Mouse (Mus musculus): Measurements from ENCODE around the gene Akap6. TPM values are rescaled to one million over a fixed set of nuclear protein-coding genes. Genes with fewer than 3 reads are reported as not detected.

Gene Akap6
- total and polyA plus RNA-seq, 3 experiments = not detected

GRCm38 (mm10) chr12:52849297-52849696 lies 150.1 kb downstream of the Akap6 start:
- no peaks in the 10 kb centered on the region for H3K36me3 ChIP-seq (ENCODE audit: control insufficient read depth in 1 of 2, insufficient read depth in 2 of 2, low read length in 2 of 2)

GRCm38 (mm10) chr12:52850332-52851036 lies 151.3 kb downstream of the Akap6 start:
- Histone ChIP-seq H3K79me2 (ENCODE audit: control insufficient read depth, insufficient read depth, low read length, poor library complexity) (no peaks in the 10 kb centered on the region), H3K27ac (ENCODE audit: control insufficient read depth, low read depth, low read length) (no peak overlapping the region)
- no peak for DNase-seq (ENCODE audit: low read depth, low spot score)

More at GRCm38 (mm10) chr12:52849297-52849696, 150.1 kb downstream of the Akap6 start:
- Histone ChIP-seq H3K27ac (ENCODE audit: control insufficient read depth, low read depth, low read length) (no peak overlapping the region), H3K9me3 (replicated peaks; ENCODE audit: insufficient read depth, low read length) (no peaks in the 10 kb centered on the region), H3K27me3 (ENCODE audit: control insufficient read depth in 1 of 2, insufficient read depth in 2 of 2, low read length in 2 of 2) (peaks cover 0 to 1% of the 10 kb centered on the region in 2 experiments; a peak in 3 of 4 replicates), H3K4me3 (ENCODE audit: control insufficient read depth in 1 of 2, insufficient read depth in 1 of 2, low read depth in 2 of 2, low read length in 2 of 2) (no peak overlapping the region), H3K79me2 (ENCODE audit: control insufficient read depth, insufficient read depth, low read length, poor library complexity) (no peaks in the 10 kb centered on the region), H3K4me1 (ENCODE audit: control insufficient read depth in 1 of 2, insufficient read depth in 2 of 2, low read length in 2 of 2) (no peaks in the 10 kb centered on the region), H3K9ac (ENCODE audit: control insufficient read depth, low read depth, low read length, poor library complexity, severe bottlenecking) (no peak overlapping the region)
- TF ChIP-seq JUND (IDR thresholded peaks at IDR 0.05; ENCODE audit: low read depth, low read length) (no peak), ZNF384 (IDR thresholded peaks at IDR 0.05; ENCODE audit: low read depth, low read length) (no peak), USF1 (IDR thresholded peaks at IDR 0.05; ENCODE audit: low read depth, low read length) (no peak), SMC3 (IDR thresholded peaks at IDR 0.05; ENCODE audit: low read depth, low read length) (no peak), CTCF (IDR thresholded peaks at IDR 0.05 in 2 of 3, conservative IDR thresholded peaks at IDR 0.05 in 1 of 3; ENCODE audit: control insufficient read depth in 1 of 3, insufficient read depth in 1 of 3, low read depth in 2 of 3, low read length in 3 of 3, poor library complexity in 1 of 3, severe bottlenecking in 1 of 3) (no peak), UBTF (IDR thresholded peaks at IDR 0.05; ENCODE audit: borderline replicate concordance, insufficient read depth, low read depth, low read length) (no peak), ELF1 (IDR thresholded peaks at IDR 0.05; ENCODE audit: low read depth, low read length) (no peak), EP300 (IDR thresholded peaks at IDR 0.05; ENCODE audit: low read depth in 1 of 2, low read length in 2 of 2) (no peak), ZC3H11A (IDR thresholded peaks at IDR 0.05; ENCODE audit: low read depth, low read length) (no peak), HCFC1 (IDR thresholded peaks at IDR 0.05; ENCODE audit: low read depth, low read length) (no peak), POLR2AphosphoS2 (IDR thresholded peaks at IDR 0.05; ENCODE audit: low read length) (no peak), ZMIZ1 (IDR thresholded peaks at IDR 0.05; ENCODE audit: low read depth, low read length) (no peak), MYC (IDR thresholded peaks at IDR 0.05; ENCODE audit: low read depth, low read length) (no peak), CHD1 (IDR thresholded peaks at IDR 0.05; ENCODE audit: low read depth, low read length) (no peak), USF2 (IDR thresholded peaks at IDR 0.05; ENCODE audit: borderline replicate concordance in 1 of 2, insufficient read depth in 1 of 2, low read depth in 1 of 2, low read length in 2 of 2) (no peak), POLR2A (IDR thresholded peaks at IDR 0.05; ENCODE audit: control insufficient read depth in 1 of 2, insufficient read depth in 1 of 2, low read depth in 1 of 2, low read length in 2 of 2, poor library complexity in 1 of 2) (no peak)
- DNase-seq (ENCODE audit: low read depth, low spot score) = no peak

More at GRCm38 (mm10) chr12:52850332-52851036, 151.3 kb downstream of the Akap6 start:
- Histone ChIP-seq H3K27me3 (ENCODE audit: control insufficient read depth in 1 of 2, insufficient read depth in 2 of 2, low read length in 2 of 2) (peaks cover 0 to 1% of the 10 kb centered on the region in 2 experiments; a peak in 3 of 4 replicates), H3K9ac (ENCODE audit: control insufficient read depth, low read depth, low read length, poor library complexity, severe bottlenecking) (no peak overlapping the region), H3K4me3 (ENCODE audit: control insufficient read depth in 1 of 2, insufficient read depth in 1 of 2, low read depth in 2 of 2, low read length in 2 of 2) (no peak overlapping the region), H3K9me3 (replicated peaks; ENCODE audit: insufficient read depth, low read length) (no peaks in the 10 kb centered on the region), H3K4me1 (ENCODE audit: control insufficient read depth in 1 of 2, insufficient read depth in 2 of 2, low read length in 2 of 2) (no peaks in the 10 kb centered on the region), H3K36me3 (ENCODE audit: control insufficient read depth in 1 of 2, insufficient read depth in 2 of 2, low read length in 2 of 2) (no peaks in the 10 kb centered on the region)
- no peak for TF ChIP-seq RCOR1 (IDR thresholded peaks at IDR 0.05; ENCODE audit: low read depth, low read length)
- TF ChIP-seq MAFK (IDR thresholded peaks at IDR 0.05; ENCODE audit: borderline replicate concordance, low read depth, low read length) = no peak
- no peak for TF ChIP-seq BHLHE40 (IDR thresholded peaks at IDR 0.05; ENCODE audit: borderline replicate concordance, low read depth, low read length)
- no peak for TF ChIP-seq EP300 (IDR thresholded peaks at IDR 0.05; ENCODE audit: low read depth in 1 of 2, low read length in 2 of 2)
- no peak for TF ChIP-seq MYC (IDR thresholded peaks at IDR 0.05; ENCODE audit: low read depth, low read length)
- TF ChIP-seq POLR2A (IDR thresholded peaks at IDR 0.05; ENCODE audit: control insufficient read depth in 1 of 2, insufficient read depth in 1 of 2, low read depth in 1 of 2, low read length in 2 of 2, poor library complexity in 1 of 2) = no peak
- no peak for TF ChIP-seq HCFC1 (IDR thresholded peaks at IDR 0.05; ENCODE audit: low read depth, low read length)
- no peak for TF ChIP-seq CHD1 (IDR thresholded peaks at IDR 0.05; ENCODE audit: low read depth, low read length)
- no peak for TF ChIP-seq MAX (IDR thresholded peaks at IDR 0.05; ENCODE audit: low read length)
- no peak for TF ChIP-seq USF1 (IDR thresholded peaks at IDR 0.05; ENCODE audit: low read depth, low read length)
- TF ChIP-seq E2F4 (IDR thresholded peaks at IDR 0.05; ENCODE audit: borderline replicate concordance, low read depth, low read length) = no peak
- TF ChIP-seq UBTF (IDR thresholded peaks at IDR 0.05; ENCODE audit: borderline replicate concordance, insufficient read depth, low read depth, low read length) = no peak
- TF ChIP-seq NELFE (IDR thresholded peaks at IDR 0.05; ENCODE audit: low read depth, low read length) = no peak
- no peak for TF ChIP-seq MYB (IDR thresholded peaks at IDR 0.05; ENCODE audit: low read depth, low read length)
- TF ChIP-seq RAD21 (IDR thresholded peaks at IDR 0.05; ENCODE audit: low read depth, low read length) = no peak
- no peak for TF ChIP-seq SMC3 (IDR thresholded peaks at IDR 0.05; ENCODE audit: low read depth, low read length)
- no peak for TF ChIP-seq MAZ (IDR thresholded peaks at IDR 0.05; ENCODE audit: low read depth, low read length)
- TF ChIP-seq POLR2AphosphoS2 (IDR thresholded peaks at IDR 0.05; ENCODE audit: low read length) = no peak
